Mouse (Mus musculus) cerebellum, adult 2 months (tissue): Measurements from ENCODE around the gene Clec16a.

Source experiments
- CTCF ChIP-seq: fragments of 200-500 bp; IDR thresholded peaks from 2 replicates; pipeline ENCODE4 v1.5.1; 2011; ENCODE audit warnings: low read depth, mild to moderate bottlenecking, control low read depth, low read length, moderate library complexity, borderline replicate concordance; ENCODE audit not compliant: insufficient read depth
- POLR2A ChIP-seq: fragments of 200-500 bp; IDR thresholded peaks from 2 replicates; pipeline ENCODE4 v1.6.1; 2011; ENCODE audit warnings: low read length, control low read depth, borderline replicate concordance; ENCODE audit not compliant: insufficient read depth

- TF ChIP-seq CTCF (no peak), POLR2A (no peak)
Measured at GRCm38 (mm10) chr16:10731785-10732184, 186.6 kb downstream of the Clec16a start.
